Mouse (Mus musculus) left cerebral cortex, adult 8-10 months (tissue): ENCODE data around the gene Smarca5. TPM values are rescaled to one million over a fixed set of nuclear protein-coding genes. Genes with fewer than 3 reads are reported as not detected.

Experiments
- DNase-seq, 2 experiments: peaks; one replicate each; pipeline ENCODE4 v3.0.0; 2022; ENCODE audit warnings: low spot score in 2 of 2
- total RNA-seq, 4 experiments: library from RNA; stranded (reverse); gene quantifications; 2 replicates each; pipeline ENCODE4 v1.2.4; 2022

The Smarca5 gene
- total RNA-seq: 10 to 100 TPM; 53.8 to 56.9 (median 55.4) TPM

DNA sequence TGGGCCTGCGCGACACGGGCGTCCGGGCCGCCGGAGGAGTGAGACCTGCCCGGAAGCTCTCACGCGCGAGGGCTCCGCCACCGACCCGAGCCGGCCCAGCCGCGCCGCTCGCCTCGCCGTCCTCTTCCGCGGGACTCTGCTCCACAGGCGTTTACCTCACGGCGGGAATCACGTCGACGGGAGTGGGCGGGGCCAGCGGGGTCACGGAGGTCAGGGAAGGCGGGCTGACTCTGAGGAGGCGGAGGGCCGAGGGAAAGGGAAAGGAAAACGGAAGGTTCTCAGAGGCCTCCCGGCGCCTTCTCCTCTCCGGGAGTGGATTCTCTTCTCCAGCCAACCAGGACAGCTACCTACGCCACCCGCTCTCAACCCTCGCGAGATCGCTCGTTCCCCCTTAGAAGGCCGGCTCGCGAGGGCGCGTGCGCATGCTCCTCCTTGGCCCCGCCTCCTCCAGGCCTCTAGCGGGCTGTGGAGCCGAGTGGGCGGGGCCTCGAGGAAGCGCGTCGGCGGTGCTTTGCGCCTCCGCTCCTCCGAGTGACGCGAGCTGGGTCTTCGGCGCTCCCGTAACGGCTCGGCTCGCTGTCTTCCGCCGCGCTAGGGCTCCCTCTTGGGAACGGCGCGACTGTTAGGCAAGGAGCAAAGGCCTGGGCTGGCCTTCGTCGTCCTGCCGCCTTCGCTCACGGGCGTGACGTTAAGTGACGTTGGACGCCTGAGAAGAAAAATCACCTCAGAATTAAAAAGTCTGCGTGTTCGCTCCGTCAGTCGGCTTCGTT lies at the start of gene Smarca5:
Gene Smarca5, minus strand, starts transcription at position 343 of the 770 bp plus-strand sequence.
- peak; percentile 94 to 95 for DNase-seq

DNA sequence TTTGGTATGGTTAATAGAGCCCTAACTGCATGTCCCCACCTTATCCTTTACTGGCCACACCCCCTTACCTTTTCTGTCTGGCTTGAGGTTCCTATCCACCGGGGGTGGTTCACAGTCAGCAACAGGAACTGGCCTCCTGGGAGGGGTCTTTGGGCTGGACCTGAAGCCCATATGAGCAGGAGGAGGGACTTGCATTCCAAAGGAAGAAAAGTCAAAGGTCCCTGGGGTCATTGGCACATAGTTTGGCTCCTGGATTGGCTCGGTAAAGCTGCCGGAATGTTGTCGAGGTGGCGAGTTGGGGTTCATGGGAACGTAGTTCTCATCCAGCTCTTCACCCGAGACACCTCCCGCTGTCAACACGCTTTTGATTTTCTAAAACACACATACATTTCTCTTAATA lies 45.3 kb upstream of the Smarca5 start:
- DNase-seq: no peak

DNA sequence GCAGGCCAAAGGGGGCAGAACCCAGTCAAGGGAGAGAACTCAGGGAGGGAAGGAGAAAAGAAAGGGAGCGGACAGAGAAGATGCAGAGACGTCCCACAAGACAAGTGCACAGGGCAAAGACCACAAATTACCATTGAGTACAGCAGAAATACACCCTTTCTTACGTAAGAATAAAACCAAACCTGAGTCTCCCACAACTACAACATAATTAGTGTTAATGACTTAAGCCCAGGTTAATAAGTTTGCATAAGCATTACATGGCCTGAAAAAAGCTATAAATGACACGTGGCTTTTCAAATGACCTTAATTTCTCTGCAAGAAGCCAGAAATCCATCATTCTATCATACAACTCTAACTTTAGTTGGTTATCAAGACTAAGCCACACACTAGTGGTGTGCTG lies 44.0 kb upstream of the Smarca5 start:
- DNase-seq: no peak

DNA sequence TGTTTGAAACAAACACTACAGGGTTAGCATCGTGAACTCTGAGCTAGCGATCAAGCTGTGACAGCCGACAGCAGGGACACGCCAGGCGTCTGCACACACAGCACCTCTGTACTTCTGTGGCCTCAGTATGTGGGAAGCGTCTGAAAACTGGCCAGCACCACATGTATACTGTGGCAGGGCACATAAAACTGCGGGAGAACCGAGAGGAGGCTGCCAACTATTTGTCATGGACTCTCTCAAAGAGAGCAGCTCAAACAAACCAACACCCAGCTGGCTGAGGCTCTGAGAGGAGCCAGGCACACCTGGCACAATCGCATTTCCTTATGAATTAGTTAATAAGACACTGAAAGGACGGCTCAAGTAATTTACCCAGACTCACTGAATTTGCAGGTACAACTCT lies 42.0 kb upstream of the Smarca5 start:
- DNase-seq: no peak

DNA sequence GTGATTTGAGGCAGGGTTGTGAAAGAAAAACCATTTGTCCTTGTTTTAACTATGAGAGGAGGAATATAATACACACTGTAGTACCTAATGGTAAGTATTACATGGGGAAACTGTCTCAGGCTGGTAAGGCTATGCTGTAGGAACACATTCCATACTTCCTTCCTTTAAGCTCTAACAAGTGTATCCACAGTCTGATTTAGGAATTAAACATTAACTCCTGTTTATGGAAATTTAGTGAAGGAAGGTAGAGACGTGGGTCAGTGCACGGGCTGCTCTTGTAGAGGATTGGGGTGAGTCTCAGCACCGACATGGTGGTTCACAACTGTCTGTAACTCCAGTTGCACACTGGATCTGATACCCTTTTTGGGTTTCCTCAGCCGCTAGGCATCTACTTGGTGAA lies 41.0 kb upstream of the Smarca5 start:
- no peak for DNase-seq

DNA sequence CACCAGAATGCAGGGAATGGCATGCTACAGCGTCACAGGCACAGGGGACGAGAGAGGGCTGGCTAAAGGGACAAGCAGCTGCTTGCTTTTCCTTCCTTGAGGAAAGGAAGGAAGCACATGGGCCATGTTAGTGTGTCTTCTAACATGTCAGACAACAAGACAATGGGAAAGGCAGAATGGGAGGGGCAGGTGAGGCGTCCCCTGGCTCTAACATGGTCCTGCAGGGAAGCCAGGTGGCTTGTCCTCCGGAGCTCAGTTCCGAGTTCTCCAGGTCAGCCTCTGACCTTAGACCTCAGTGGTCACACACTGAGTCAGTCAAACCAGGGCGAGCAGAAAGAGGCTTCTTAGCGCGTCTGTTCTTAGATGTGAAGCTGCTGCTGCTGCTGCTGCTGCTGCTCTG lies 37.1 kb upstream of the Smarca5 start:
- DNase-seq: no peak

DNA sequence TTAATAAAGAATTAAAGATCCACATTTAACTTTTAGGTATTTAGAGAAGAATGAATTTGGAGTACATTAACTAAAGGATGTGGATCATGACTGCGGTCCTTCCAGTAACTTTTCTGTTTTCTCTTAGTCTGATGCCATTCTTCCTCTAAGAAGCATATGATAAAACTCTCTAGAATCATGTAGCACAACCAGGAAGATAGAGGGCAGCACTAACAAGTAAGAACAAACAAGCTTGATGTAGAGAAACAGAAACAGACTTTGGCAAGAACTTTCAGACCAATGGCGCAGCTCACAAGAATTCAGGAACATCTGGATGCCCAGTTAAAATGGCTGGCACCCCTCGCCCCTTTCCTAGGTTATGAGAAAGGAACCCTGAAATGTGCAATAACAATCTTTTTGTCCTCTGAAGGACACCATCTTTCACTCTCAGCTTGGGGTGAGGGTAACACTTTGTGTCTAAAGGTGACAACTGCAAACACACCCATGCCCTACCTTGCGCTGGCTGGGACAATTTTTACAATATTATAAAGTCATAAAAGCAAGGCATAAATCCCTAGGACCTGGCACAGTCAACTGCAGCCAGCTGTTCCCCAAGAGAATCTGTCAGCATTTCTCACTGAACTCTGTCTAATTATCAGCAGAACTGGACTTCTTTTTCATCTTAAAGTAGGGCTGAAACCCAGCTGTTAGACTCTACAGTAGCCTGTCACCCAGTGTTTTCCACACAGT lies 33.6 kb upstream of the Smarca5 start:
- no peak for DNase-seq

DNA sequence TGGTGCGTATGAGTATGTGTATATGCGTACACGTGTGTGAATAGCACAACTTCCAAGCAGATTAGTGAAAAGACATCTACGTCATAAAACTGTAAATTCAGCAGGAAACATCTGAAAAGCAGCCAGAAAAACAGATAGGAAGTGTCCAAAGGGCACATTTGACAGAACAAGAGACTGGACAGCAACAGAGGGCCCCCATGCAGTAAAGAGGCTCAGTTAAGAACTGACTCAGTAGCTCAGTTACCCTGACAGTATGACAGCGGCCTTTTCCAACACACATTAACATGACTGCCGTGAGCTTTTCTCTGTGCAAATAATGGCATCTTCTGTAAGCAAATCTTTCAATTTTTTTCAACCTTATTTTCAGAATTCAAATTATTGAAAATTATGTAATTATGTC lies 29.2 kb upstream of the Smarca5 start:
- no peak for DNase-seq

DNA sequence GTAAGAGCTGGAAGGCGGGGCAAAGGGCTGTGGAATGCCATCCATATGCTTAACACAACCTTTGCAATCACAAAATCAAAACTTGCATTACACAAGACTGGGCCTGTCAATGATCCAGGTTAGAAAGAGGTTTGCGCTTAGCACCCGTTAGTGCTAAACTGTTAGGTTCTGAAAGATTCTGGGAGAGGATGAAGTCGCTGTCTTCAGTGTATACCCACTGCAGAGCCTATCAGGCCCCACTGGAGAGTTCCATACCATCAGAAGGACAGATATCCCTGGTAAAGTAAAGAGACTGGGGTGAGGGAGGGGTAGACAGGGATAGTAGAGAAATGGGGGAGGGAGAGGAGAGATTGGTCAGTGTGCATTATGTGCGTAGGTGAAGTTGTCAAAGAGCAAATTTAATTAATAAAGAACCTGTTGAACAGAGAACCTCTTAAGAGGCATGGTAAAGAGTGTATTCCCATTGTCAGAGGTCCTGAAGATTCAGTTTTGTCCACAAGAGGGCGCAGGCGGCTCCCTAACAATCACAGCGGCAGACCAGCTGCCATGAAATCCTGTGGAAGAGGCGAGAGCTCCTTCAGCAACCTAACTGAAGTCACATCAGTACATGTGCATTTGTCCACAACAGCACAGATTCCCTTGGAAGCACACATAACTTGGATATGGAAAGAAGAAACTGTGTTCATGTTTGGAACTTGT lies 13.9 kb upstream of the Smarca5 start:
- peak; percentile 35 to 72 for DNase-seq

DNA sequence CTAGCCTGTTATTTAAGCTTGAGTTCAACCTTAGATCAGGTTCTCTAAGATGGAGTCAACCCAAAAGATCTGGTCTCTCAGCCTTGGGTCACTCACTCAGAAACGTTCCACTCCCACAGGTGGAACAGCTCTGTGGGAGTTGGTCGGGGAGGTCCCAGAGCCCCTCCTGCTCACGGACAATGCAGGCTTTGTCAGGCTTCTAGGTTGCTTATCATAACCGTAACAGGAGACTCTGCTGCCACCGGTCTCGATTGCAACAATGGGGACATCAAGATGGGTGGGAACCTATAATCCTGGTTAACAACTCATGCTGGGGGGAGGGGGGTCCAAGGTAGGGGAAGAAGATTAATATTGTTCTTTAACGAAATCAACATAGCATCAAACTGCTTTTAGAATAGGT lies 13.1 kb upstream of the Smarca5 start:
- DNase-seq: no peak

DNA sequence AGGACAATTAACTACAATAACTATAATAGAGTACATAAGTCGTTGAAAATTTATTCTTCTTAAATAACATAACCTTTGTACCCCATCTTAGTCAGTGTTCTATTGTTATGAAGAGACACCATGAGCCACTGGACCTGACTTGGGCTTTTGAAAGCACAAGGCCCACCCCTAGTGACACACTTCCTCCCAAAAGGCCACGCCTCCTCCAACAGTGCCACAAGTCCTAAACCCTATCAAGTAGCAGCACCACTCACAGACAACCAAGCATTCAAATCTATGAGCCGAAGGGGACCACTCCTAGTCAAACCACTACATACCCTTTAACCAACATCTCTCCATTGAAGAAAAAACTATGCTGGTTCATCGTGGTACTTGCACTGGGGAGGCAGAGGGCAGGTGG lies 9.8 kb upstream of the Smarca5 start:
- DNase-seq: no peak

DNA sequence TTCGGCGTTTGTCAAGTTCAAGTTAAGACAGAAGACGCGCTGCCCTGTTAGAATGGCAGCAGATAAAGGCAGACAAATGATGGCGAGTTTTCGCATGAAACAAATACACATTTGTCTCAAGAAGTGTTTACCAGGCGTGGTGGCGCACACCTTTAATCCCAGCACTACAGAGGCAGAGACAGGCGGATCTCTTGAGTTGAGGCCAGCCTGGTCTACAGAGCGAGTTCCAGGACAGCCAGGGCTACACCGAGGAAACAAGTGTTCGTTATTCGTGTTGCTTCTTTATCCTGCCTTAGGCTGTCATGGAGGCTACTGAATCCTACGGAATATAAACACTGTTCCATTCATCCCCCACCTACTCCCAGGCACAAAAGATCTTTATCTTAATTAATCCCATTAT lies 635 bp upstream of the Smarca5 start:
- DNase-seq: no peak

DNA sequence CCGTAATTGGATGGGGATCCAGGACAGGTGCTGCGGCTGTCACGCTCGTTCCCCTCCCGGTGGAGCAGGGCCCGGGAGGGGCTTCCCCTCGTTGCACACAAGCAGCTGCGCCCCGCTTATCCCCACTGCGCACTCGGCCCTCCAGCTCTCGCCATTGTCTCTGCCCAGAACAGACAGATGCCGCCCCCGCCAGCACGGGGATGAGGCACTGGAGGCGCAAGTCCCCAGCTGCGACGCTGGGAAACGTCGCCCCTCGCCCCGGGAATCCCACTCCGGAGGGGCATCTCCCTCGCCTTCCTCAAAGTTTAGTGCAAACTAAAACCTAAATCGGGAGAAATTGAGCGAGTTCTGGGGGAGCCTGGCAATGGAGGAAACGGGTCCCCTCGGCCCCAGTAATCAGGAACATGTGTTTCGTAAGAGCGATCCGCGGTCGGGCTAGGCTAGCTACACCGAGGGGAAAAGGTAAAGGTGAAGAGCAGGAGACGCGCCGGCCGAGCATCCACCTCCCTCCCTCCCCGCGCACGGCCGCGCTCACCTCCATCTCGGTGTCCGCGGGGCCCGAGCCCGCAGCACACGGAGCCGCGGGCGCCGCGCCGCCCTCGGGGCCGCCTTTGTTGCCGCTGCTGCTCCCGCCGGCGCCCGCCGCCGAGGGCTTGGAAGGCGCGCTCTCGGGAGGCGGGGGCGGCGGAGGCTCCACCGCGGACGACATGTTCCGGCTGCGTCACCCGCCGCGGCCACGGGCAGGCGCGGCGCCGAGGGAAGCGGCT lies 726 bp downstream of the Smarca5 start:
- peak; percentile 44 to 64 for DNase-seq

DNA sequence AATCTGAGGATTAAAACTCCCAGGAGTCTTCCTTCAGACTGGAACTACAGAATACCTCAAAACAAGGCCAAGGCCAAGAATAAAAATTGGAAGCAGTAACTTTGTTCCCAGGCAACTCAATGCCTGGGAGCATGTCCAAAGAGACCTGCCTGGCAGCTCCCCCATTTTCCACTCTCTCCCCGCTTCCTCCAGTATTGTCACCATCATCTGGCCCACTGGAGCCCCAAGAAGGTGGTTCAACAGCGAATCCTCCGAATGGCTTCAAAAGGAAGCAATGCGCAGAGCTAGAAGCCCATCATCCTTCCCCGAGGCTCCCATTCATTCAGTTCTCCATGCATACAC lies 1.3 kb downstream of the Smarca5 start:
- DNase-seq: no peak

DNA sequence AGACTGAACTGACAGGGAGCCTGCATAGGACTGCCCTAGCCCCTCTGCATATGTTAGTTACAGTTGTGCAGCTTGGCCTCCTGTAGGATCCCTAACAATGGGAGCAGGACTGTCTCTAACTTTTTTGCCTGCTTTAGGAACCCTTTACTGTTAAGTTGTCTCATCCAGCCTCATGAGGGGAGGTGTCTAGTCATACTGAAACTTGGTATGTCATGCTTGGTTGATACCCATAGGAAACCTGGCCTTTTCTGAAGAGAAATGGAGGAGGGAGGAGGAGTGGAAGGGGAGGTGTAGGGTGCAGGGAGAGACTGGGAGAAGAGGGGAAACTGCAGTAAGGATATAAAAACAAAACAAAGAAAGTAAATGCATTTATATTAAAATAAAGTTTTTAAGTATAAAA lies 7.0 kb downstream of the Smarca5 start:
- DNase-seq: no peak

DNA sequence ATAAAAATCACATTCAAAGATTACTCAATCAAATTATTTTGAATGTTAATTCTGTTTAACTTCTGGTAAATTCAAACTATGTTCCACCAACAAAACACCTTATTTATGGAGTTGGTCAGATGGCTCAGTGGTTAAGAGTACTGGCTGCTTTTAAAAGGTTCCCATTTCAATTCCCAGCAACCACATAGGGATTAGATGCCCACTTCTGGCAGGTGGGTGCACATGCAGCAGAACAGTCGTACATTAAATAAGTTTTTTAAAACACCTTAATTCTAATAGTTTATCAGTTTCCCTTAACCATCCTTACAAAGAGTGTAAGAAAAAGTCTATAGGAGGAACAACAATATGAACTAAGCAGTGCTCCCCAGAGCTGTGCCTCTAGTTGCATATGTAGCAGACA lies 24.8 kb downstream of the Smarca5 start:
- no peak for DNase-seq

DNA sequence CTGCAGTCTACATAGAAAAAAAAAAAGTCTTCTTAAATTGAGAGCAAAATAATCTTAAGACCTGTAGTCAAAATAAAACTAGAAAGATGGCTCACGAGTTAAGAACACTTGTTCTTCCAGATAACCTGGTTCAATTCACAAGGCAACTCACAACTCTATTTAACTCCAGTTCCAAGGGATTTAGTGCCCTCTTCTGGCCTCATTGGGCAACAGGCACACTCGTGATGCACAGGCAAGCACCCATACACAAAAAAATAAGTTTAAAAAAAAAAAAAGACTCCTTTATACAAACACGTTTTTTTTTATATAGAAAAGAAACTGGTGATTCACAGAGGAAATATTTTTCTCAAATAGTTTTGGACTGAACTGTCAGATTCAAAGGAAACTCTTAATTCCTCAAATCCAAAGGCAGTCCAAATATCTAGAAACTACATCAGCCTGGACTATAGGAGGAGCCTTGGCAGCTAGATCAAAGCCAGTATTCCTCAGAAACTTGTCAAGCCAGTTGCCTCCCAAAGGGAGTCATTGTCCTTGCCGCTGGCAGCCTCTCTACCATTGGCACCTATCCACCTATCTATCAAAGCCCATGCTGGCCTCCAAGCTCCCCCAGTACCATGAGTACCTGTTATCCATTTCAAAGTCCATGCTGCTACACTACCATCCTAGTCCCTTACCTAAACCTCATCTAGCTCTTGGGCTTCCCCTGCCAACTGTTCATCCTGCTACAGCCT lies 28.5 kb downstream of the Smarca5 start:
- DNase-seq: no peak

DNA sequence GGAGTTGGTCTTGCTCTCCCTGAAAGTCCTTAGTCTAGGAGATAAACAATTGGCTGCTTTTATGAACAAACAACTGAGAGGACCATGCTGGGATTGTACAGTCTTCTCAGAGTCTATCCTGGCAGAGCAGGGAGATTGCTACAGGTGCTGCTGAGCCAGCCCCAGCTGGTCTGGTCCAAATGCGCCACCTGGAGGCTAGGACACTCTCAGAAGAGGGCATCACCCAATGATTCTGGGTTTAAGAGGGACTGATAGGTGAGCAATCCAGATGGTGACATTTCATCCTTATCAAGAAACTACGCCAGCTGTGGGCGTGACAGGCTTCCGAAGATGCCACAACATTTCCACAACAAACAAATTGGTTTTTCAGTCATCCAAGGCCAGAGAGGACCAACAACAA lies 51.2 kb downstream of the Smarca5 start:
- peak; percentile 19 to 33 for DNase-seq

DNA sequence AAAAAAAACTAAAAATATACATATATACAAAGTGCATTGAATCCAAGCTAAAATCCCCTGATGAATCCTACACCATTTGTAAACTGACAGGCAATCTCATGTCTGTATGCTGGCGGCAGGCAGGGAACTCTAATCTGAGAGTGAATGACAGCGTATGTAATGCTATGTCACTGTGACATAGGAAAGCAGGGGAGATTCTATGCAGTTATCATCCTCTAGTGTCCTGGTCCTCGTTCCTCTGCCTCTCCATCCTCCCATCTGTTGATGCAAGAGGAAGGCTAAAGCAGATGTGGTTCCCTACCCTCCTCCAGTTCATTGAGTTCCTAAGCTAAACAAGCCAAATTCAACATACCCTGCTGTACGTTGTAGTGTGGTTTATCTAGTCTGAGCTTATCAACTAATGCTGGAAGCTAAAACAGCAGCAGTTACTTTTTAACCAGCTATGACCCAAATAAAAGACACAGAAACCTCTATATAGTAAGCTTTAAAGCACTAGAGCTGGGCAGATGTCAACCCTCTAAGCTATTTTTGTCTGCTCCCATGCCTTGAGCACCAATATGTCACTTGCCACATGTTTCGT lies 55.5 kb downstream of the Smarca5 start:
- DNase-seq: no peak

DNA sequence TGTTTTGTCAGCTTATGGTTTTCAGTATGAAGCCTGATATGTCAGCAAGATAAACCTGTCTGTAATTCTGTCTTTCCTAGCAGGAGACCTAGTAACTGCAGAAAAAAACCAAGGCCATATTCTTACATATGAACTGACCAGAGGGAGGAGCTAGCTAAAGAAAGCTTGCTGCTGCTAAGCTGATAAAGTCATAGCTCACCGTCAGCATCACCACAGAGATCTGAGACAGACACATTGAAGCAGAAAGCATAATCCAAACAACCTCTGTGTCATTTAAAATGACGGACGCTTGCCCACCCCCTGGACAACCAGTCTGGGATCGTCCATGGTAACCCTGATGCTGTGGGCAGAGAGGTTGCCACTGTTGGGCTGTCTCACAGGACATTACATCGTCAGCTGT lies 56.7 kb downstream of the Smarca5 start:
- DNase-seq: no peak
